In genomic region chr19:36133731-36134130, GRCm38 (mm10) we compare ENCODE assay signal across 33 mouse cellular contexts. TPM values are rescaled to one million over a fixed set of nuclear protein-coding genes. Genes with fewer than 3 reads are reported as not detected.
DNase-seq lines count a peak whose midpoint lies in the region; ATAC-seq lines count a peak whose summit lies in the region.
"Had no signal": no experiment of that assay in that cellular context is flagged by ENCODE, and none has a peak within 500 bp of the region (broad histone marks: within the 10 kb centered on the region; RNA-seq: fewer than 3 reads in every experiment).

No protein-coding gene starts in this region.

- WGBS in heart, embryonic 14.5 days, result 5% methylated on average over 5 of the region's 5 CpGs

- H3K36me3 ChIP-seq in heart, embryonic 14.5 days (ENCODE audit: control insufficient read depth, insufficient read depth, low read length), result no peaks in the 10 kb centered on the region
- H3K36me3 ChIP-seq: embryonic facial prominence, embryonic 13.5 days; forebrain, embryonic 12.5 days; hindbrain, embryonic 12.5 days; liver, embryonic 12.5 days; midbrain, embryonic 15.5 days; neural tube, embryonic 15.5 days had no signal

- H3K4me2 ChIP-seq in heart, embryonic 14.5 days (ENCODE audit: low read length), result no peak overlapping the region
- H3K4me2 ChIP-seq: embryonic facial prominence, embryonic 13.5 days; forebrain, embryonic 12.5 days; hindbrain, embryonic 12.5 days; liver, embryonic 12.5 days; midbrain, embryonic 15.5 days; neural tube, embryonic 15.5 days had no signal

- H3K4me1 ChIP-seq in heart, embryonic 14.5 days (ENCODE audit: control insufficient read depth in 2 of 2, insufficient read depth in 2 of 2, low read length in 2 of 2), result peaks cover 14 to 35% of the 10 kb centered on the region in 2 experiments
- H3K4me1 ChIP-seq: forebrain, embryonic 12.5 days; hindbrain, embryonic 12.5 days; midbrain, embryonic 15.5 days; neural tube, embryonic 15.5 days had no signal

- intact Hi-C loops in gastrocnemius, postnatal 36 days (cut with DNase I), result no loop called here

- peak; percentile 79 for DNase-seq in heart, adult 11 months
- DNase-seq in heart, adult 8-10 months (ENCODE audit: low spot score), result no peak
- no peak for DNase-seq in heart, adult 18-20 months
- peak; percentile 18 for DNase-seq in lung, postnatal 10 days
- no peak for DNase-seq in lung, postnatal 36 days
- no peak for DNase-seq in gastrocnemius, postnatal 36 days
- DNase-seq in cerebellum, postnatal 36 days, result no peak
- DNase-seq: adrenal gland, postnatal 10 days; cerebellum, adult 11-12 months; cerebellum, adult 9-11 months; forebrain, postnatal 0 days; kidney, adult 9 months; kidney, postnatal 10 days; layer of hippocampus, postnatal 36 days; left cerebral cortex, postnatal 4 days; right cerebral cortex, postnatal 25 days; thymus, adult 2 months; thymus, postnatal 36 days had no signal

- H3K27me3 ChIP-seq in heart, embryonic 14.5 days (ENCODE audit: control insufficient read depth, insufficient read depth, low read length), result no peaks in the 10 kb centered on the region
- H3K27me3 ChIP-seq: CH12.LX; embryonic facial prominence, embryonic 13.5 days; forebrain, embryonic 12.5 days; hindbrain, embryonic 12.5 days; liver, embryonic 12.5 days; midbrain, embryonic 15.5 days; neural tube, embryonic 15.5 days had no signal

- no peaks in the 10 kb centered on the region for H3K9me3 ChIP-seq in heart, embryonic 14.5 days (ENCODE audit: control insufficient read depth, low read length)
- H3K9me3 ChIP-seq: embryonic facial prominence, embryonic 13.5 days; forebrain, embryonic 12.5 days; hindbrain, embryonic 12.5 days; liver, embryonic 12.5 days; midbrain, embryonic 15.5 days; neural tube, embryonic 15.5 days had no signal

- no peak overlapping the region for H3K4me3 ChIP-seq in heart, embryonic 14.5 days (ENCODE audit: control insufficient read depth in 1 of 2, insufficient read depth in 1 of 2, low read depth in 1 of 2, low read length in 2 of 2)
- H3K4me3 ChIP-seq: embryonic facial prominence, embryonic 13.5 days; erythroblast, embryonic 14.5 days; forebrain, embryonic 12.5 days; hindbrain, embryonic 12.5 days; liver, embryonic 12.5 days; midbrain, embryonic 15.5 days; neural tube, embryonic 15.5 days had no signal

- H3K9ac ChIP-seq in heart, embryonic 14.5 days (ENCODE audit: low read length), result peak overlapping the region; percentile 31; the same call in 1 of the 2 replicates
- H3K9ac ChIP-seq: embryonic facial prominence, embryonic 13.5 days; forebrain, embryonic 12.5 days; forebrain, postnatal 0 days; hindbrain, embryonic 12.5 days; liver, embryonic 12.5 days; liver, postnatal 0 days; midbrain, embryonic 15.5 days; neural tube, embryonic 15.5 days had no signal

- peak overlapping the region; percentile 58 to 71 for H3K27ac ChIP-seq in heart, embryonic 14.5 days (replicated peaks in 1 of 2; ENCODE audit: control insufficient read depth in 1 of 2, insufficient read depth in 1 of 2, low read depth in 2 of 2, low read length in 2 of 2)
- H3K27ac ChIP-seq: embryonic facial prominence, embryonic 13.5 days; forebrain, embryonic 12.5 days; hindbrain, embryonic 12.5 days; hindbrain, postnatal 0 days; liver, embryonic 12.5 days; macrophage; midbrain, embryonic 15.5 days; neural tube, embryonic 15.5 days had no signal

- no peak for ATAC-seq in heart, embryonic 14.5 days (ENCODE audit: insufficient number of reproducible peaks, insufficient read depth, low FRiP score, low read depth)
- ATAC-seq: forebrain, postnatal 0 days; hindbrain, postnatal 0 days; intestine, embryonic 16.5 days; liver, embryonic 12.5 days; midbrain, embryonic 15.5 days had no signal

RNA-seq across cellular contexts. Expression of gene Ankrd1, which starts 13.8 kb away (rescaled TPM):
- 1,000 to 10,000 TPM in 2 of 4 experiments, 100 to 1,000 TPM in 2; 472 to 1,222 (median 1,005) TPM for total RNA-seq in heart, adult 8-10 months (2022)
- 420 and 520 TPM in 2 replicates for polyA plus RNA-seq in heart, embryonic 14.5 days (2014; fragmentation: Nextera tagmentation; extraction: Ambion mirVana)
- total RNA-seq in heart, adult 18-20 months (2021), result 100 to 1,000 TPM; 603 to 858 TPM
- total RNA-seq in gastrocnemius, postnatal 36 days (2021), result 10 to 100 TPM in 1 of 2 experiments, 1 to 10 TPM in 1; 9.5 to 11.4 TPM
- total RNA-seq: CH12.LX; common myeloid progenitor, adult 5-6 weeks; layer of hippocampus, postnatal 36 days; left cerebral cortex, postnatal 4 days; megakaryocyte-erythroid progenitor cell, adult 5-6 weeks had no signal
- polyA plus RNA-seq: erythroblast, embryonic 14.5 days; forebrain, embryonic 12.5 days; hindbrain, postnatal 0 days; macrophage; midbrain, embryonic 15.5 days had no signal

RNA-seq across cellular contexts. Expression of gene Rpp30, which starts 50.2 kb away (rescaled TPM):
- 10 to 100 TPM; 12.7 to 16.2 (median 15.0) TPM for total RNA-seq in heart, adult 8-10 months (2022)
- polyA plus RNA-seq in heart, embryonic 14.5 days (2014; fragmentation: Nextera tagmentation; extraction: Ambion mirVana), result 44.2 and 45.7 TPM in 2 replicates
- 10 to 100 TPM; 16.2 to 17.3 TPM for total RNA-seq in heart, adult 18-20 months (2021)
- 10 to 100 TPM; 14.7 to 17.3 TPM for total RNA-seq in gastrocnemius, postnatal 36 days (2021)

Comparison
In these comparisons a context has a peak if more than half of its experiments do, and no peak if none do; other contexts are left out.
1. DNase-seq: peak in heart, adult 11 months (single experiment) and lung, postnatal 10 days (single experiment); none in heart, adult 8-10 months (single experiment), heart, adult 18-20 months (0 of 2), lung, postnatal 36 days (single experiment), gastrocnemius, postnatal 36 days (0 of 2) and cerebellum, postnatal 36 days (0 of 2).
2. RNA of gene Ankrd1, which starts 13.8 kb away (total RNA-seq): 472 to 1,222 TPM in heart, adult 8-10 months and 603 to 858 TPM in heart, adult 18-20 months; 9.5 to 11.4 TPM in gastrocnemius, postnatal 36 days; every median in the first group is over 10 times any median in the second.